Mouse (Mus musculus): ENCODE data around the gene Trem2. TPM values are rescaled to one million over a fixed set of nuclear protein-coding genes. Genes with fewer than 3 reads are reported as not detected.

The Trem2 gene
- total RNA-seq, 2 experiments from 2014 or later: 1.3 to 1.6 TPM

DNA sequence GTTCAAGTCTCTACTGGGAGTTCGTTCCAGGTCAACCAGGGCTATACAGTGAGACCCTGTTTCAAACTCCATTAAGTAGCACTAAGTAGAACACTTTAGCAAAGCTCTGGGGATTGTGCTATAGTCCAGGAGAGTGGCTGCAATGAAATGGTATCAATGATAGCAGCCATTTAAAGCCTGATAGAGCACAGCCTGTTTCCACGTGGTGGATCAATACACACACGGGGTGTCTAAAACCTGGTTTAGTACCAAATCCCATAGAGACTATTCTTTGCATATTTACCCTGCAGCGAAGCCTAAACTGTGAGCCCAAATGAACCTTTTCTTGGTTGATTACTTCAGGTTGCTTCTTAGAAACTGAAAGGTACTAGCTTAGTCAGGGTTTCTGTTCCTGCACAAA lies 55.5 kb downstream of the Trem2 start:
- intact Hi-C loops (cut with DNase I): no loop called here
- DNase-seq: no peak

DNA sequence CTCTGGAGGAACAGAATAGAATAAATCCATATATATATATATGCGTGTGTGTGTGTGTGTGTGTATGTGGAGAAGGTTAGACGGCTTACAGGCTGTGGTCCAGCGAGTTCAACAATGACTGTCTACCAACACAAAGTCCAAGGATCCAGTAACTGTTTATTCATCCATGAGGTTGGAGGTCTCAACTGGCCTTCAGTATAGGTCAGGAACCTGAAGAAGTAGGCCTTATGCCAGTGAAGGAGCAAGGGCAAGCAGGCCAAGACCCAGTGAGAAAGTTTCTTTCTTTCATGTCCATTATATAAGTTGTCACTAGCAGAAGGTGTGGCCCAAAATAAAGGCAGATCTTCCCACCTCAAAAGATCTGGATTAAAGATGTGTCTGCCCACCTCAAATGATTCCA lies 56.5 kb downstream of the Trem2 start:
- intact Hi-C loops (cut with DNase I): no loop called here
- no peak for DNase-seq

Other genes with a start within 250 kb of the Trem2 start
- not detected for gene 9830107B12Rik, start 200.1 kb upstream of the Trem2 start, total RNA-seq (2021)
- not detected for gene A530064D06Rik, start 179.1 kb upstream of the Trem2 start, total RNA-seq (2021)
- under 1 TPM; 0.12 to 0.15 TPM for gene Trem1, start 113.6 kb upstream of the Trem2 start, total RNA-seq (2021)
- not detected for gene Trem3, start 98.6 kb upstream of the Trem2 start, total RNA-seq (2021)
- under 1 TPM; 0.14 to 0.97 TPM for gene Treml4, start 82.1 kb upstream of the Trem2 start, total RNA-seq (2021)
- gene Treml2, start 46.9 kb upstream of the Trem2 start, total RNA-seq (2021): under 1 TPM; 0.42 to 0.69 TPM
- gene B430306N03Rik, start 30.3 kb upstream of the Trem2 start, total RNA-seq (2021): under 1 TPM in 1 of 2 experiments, not detected in 1; 0.15 TPM
- under 1 TPM in 1 of 2 experiments, not detected in 1; 0.31 TPM for gene Treml1, start 13.5 kb downstream of the Trem2 start, total RNA-seq (2021)
- gene Nfya, start 63.5 kb downstream of the Trem2 start, total RNA-seq (2021): 10 to 100 TPM; 22.0 to 29.9 TPM
- 10 to 100 TPM; 11.5 to 16.4 TPM for gene Oard1, start 63.6 kb downstream of the Trem2 start, total RNA-seq (2021)
- gene Apobec2, start 86.5 kb downstream of the Trem2 start, total RNA-seq (2021): 100 to 1,000 TPM; 227 to 228 TPM
- gene Tspo2, start 105.1 kb downstream of the Trem2 start, total RNA-seq (2021): 1 to 10 TPM in 1 of 2 experiments, not detected in 1; 1.0 TPM
- gene Unc5cl, start 108.5 kb downstream of the Trem2 start, total RNA-seq (2021): under 1 TPM in 1 of 2 experiments, not detected in 1; 0.72 TPM

Measured in heart, postnatal 10 days (tissue).